Mouse (Mus musculus) CH12.LX (cell line): ENCODE results near the gene Pskh1. TPM values are rescaled to one million over a fixed set of nuclear protein-coding genes. Genes with fewer than 3 reads are reported as not detected.
A peak's percentile ranks its signal among the peaks of the same experiment; 100 is the strongest.

Experiments used
- DNase-seq: peaks from one replicate; pipeline ENCODE4 v3.0.0-alpha.2; 2013; ENCODE audit errors: extremely low read depth
- H3K27ac ChIP-seq: 2 replicates; pipeline ENCODE4 v1.5.1; 2012; ENCODE audit warnings: low read depth, mild to moderate bottlenecking, control low read depth, moderate library complexity; ENCODE audit not compliant: insufficient read depth
- H3K27me3 ChIP-seq: replicated peaks from 2 replicates; pipeline ENCODE3; 2012; ENCODE audit warnings: inconsistent platforms
- H3K36me3 ChIP-seq, 2 experiments: replicated peaks in 1 of 2; 2 replicates each; pipeline versions ENCODE3 to v1.6.1; 2012; ENCODE audit warnings: inconsistent platforms in 1 of 2, low read length in 1 of 2, mild to moderate bottlenecking in 1 of 2, mixed read lengths in 1 of 2, moderate library complexity in 1 of 2; ENCODE audit not compliant: control insufficient read depth in 1 of 2, insufficient read depth in 1 of 2
- H3K4me1 ChIP-seq, 2 experiments: 2 replicates each; pipeline ENCODE4 v1.6.1; 2012; ENCODE audit warnings: inconsistent platforms in 1 of 2, moderate library complexity in 1 of 2; ENCODE audit not compliant: insufficient read depth in 2 of 2, control insufficient read depth in 1 of 2
- H3K4me2 ChIP-seq: 2 replicates; pipeline ENCODE4 v1.6.1; 2012; ENCODE audit warnings: low read depth, mild to moderate bottlenecking, control low read depth; ENCODE audit not compliant: poor library complexity, insufficient read depth, severe bottlenecking
- H3K4me3 ChIP-seq, 3 experiments: fragments of 150-350 bp in 1 of 3; sonication (generic) in 1 of 3; replicated peaks in 1 of 3; 2 replicates each; pipeline versions ENCODE3 to v1.5.1; 2011 to 2012; ENCODE audit warnings: low read depth in 2 of 3, low read length in 2 of 3, mild to moderate bottlenecking in 2 of 3, moderate library complexity in 2 of 3, control low read depth in 1 of 3, improper control_type of control experiment in 1 of 3, inconsistent platforms in 1 of 3, mixed read lengths in 1 of 3; ENCODE audit not compliant: poor library complexity in 1 of 3
- H3K79me2 ChIP-seq: replicated peaks from 2 replicates; pipeline ENCODE4 v1.6.1; 2012; ENCODE audit warnings: mild to moderate bottlenecking, moderate library complexity; ENCODE audit not compliant: control insufficient read depth, poor library complexity, insufficient read depth, severe bottlenecking; ENCODE audit errors: extremely low read depth
- H3K9ac ChIP-seq: 2 replicates; pipeline ENCODE4 v1.6.1; 2012; ENCODE audit warnings: low read depth, mild to moderate bottlenecking, control low read depth, moderate library complexity; ENCODE audit not compliant: insufficient read depth
- H3K9me3 ChIP-seq: replicated peaks from 2 replicates; pipeline ENCODE3; 2012; ENCODE audit warnings: low read length, inconsistent platforms, mixed read lengths
- E2F4 ChIP-seq: IDR thresholded peaks from 2 replicates; pipeline ENCODE4 v1.6.1; 2011; ENCODE audit warnings: low read depth, low read length, improper control_type of control experiment; ENCODE audit not compliant: insufficient replicate concordance
- ELF1 ChIP-seq: IDR thresholded peaks from 2 replicates; pipeline ENCODE4 v1.6.1; 2014; ENCODE audit warnings: low read depth, mild to moderate bottlenecking, inconsistent platforms, low read length, improper control_type of control experiment
- EP300 ChIP-seq: IDR thresholded peaks from 2 replicates; pipeline ENCODE4 v1.6.1; 2011; ENCODE audit warnings: low read length, improper control_type of control experiment
- HCFC1 ChIP-seq: IDR thresholded peaks from 2 replicates; pipeline ENCODE4 v1.6.1; 2012; ENCODE audit warnings: low read depth, mild to moderate bottlenecking, inconsistent platforms, low read length, improper control_type of control experiment
- IRF4 ChIP-seq: IDR thresholded peaks from 2 replicates; pipeline ENCODE4 v1.6.1; 2014; ENCODE audit warnings: low read depth, mild to moderate bottlenecking, inconsistent platforms, low read length, improper control_type of control experiment
- KAT2A ChIP-seq: IDR thresholded peaks from 2 replicates; pipeline ENCODE4 v1.6.1; 2012; ENCODE audit warnings: low read length, improper control_type of control experiment, inconsistent platforms; ENCODE audit not compliant: insufficient replicate concordance
- MAFK ChIP-seq: IDR thresholded peaks from 2 replicates; pipeline ENCODE4 v1.6.1; 2011; ENCODE audit warnings: low read length, improper control_type of control experiment; ENCODE audit not compliant: insufficient replicate concordance
- MAX ChIP-seq: IDR thresholded peaks from 2 replicates; pipeline ENCODE4 v1.6.1; 2011; ENCODE audit warnings: low read length, improper control_type of control experiment
- MYC ChIP-seq: IDR thresholded peaks from 2 replicates; pipeline ENCODE4 v1.6.1; 2011; ENCODE audit warnings: low read depth, mild to moderate bottlenecking, improper control_type of control experiment, low read length
- NRF1 ChIP-seq: IDR thresholded peaks from 2 replicates; pipeline ENCODE4 v1.6.1; 2014; ENCODE audit warnings: low read depth, mild to moderate bottlenecking, inconsistent platforms, low read length, improper control_type of control experiment, moderate library complexity
- PAX5 ChIP-seq: IDR thresholded peaks from 2 replicates; pipeline ENCODE4 v1.6.1; 2012; ENCODE audit warnings: low read length, inconsistent platforms, mixed read lengths
- POLR2A ChIP-seq: IDR thresholded peaks from 2 replicates; pipeline ENCODE4 v1.6.1; 2011; ENCODE audit warnings: low read depth, mild to moderate bottlenecking, improper control_type of control experiment, low read length
- POLR2AphosphoS2 ChIP-seq: IDR thresholded peaks from 2 replicates; pipeline ENCODE4 v1.6.1; 2011; ENCODE audit warnings: low read depth, low read length, improper control_type of control experiment
- RAD21 ChIP-seq: IDR thresholded peaks from 2 replicates; pipeline ENCODE4 v1.6.1; 2011; ENCODE audit warnings: low read depth, mild to moderate bottlenecking, low read length, improper control_type of control experiment, moderate library complexity
- RCOR1 ChIP-seq: conservative IDR thresholded peaks from 2 replicates; pipeline ENCODE4 v1.6.1; 2012; ENCODE audit warnings: low read depth, mild to moderate bottlenecking, inconsistent platforms, low read length, improper control_type of control experiment
- SMC3 ChIP-seq: IDR thresholded peaks from 2 replicates; pipeline ENCODE4 v1.6.1; 2011; ENCODE audit warnings: low read depth, low read length, improper control_type of control experiment
- TBP ChIP-seq: conservative IDR thresholded peaks from 2 replicates; pipeline ENCODE4 v1.6.1; 2011; ENCODE audit warnings: low read depth, low read length, improper control_type of control experiment
- TCF12 ChIP-seq: IDR thresholded peaks from 2 replicates; pipeline ENCODE4 v1.6.1; 2014; ENCODE audit warnings: low read depth, mild to moderate bottlenecking, inconsistent platforms, low read length, improper control_type of control experiment
- UBTF ChIP-seq: IDR thresholded peaks from 2 replicates; pipeline ENCODE4 v1.6.1; 2012; ENCODE audit warnings: low read depth, mild to moderate bottlenecking, inconsistent platforms, low read length, improper control_type of control experiment, moderate library complexity
- USF2 ChIP-seq: conservative IDR thresholded peaks from 2 replicates; pipeline ENCODE4 v1.6.1; 2011; ENCODE audit warnings: low read depth, low read length, improper control_type of control experiment
- ZMIZ1 ChIP-seq: IDR thresholded peaks from 2 replicates; pipeline ENCODE4 v1.6.1; 2012; ENCODE audit warnings: low read depth, mild to moderate bottlenecking, inconsistent platforms, low read length, improper control_type of control experiment
- ZNF384 ChIP-seq: IDR thresholded peaks from 2 replicates; pipeline ENCODE4 v1.6.1; 2012; ENCODE audit warnings: low read depth, low read length, improper control_type of control experiment, inconsistent platforms
- dilution Hi-C: fragments of 300-500 bp; cut with MboI; formaldehyde crosslinking; loops from 2 replicates; pipeline ENCODE4 v1.14.3; 2020; ENCODE audit warnings: low sequenced_read_pairs; ENCODE audit not compliant: extremely low pct_unique_long_range_greater_than_20kb, extremely low pct_ligation_motif_present
- in situ Hi-C: fragments of 300-500 bp; cut with MboI; formaldehyde crosslinking; loops from 3 replicates; pipeline ENCODE4 v1.14.3; 2019; ENCODE audit warnings: low sequenced_read_pairs, low pct_ligation_motif_present, low pct_unique_long_range_greater_than_20kb, mixed read lengths
- polyA plus RNA-seq: library from polyadenylated mRNA; unstranded; fragments of >175 nt; gene quantifications from 2 replicates; pipeline ENCODE4 v1.2.1, GENCODE M21; 2012; ENCODE audit warnings: low read depth; ENCODE audit not compliant: insufficient read length
- total RNA-seq, 2 experiments: library from RNA; depleted of rRNA; stranded (reverse); fragments of 300-350 nt in 1 of 2; fragments of >200 nt in 1 of 2; gene quantifications; 2 replicates each; pipeline ENCODE4 v1.2.3; 2012 to 2014

Pskh1 gene
- total and polyA plus RNA-seq, 3 experiments = 11.0 to 12.9 (median 12.3) TPM

DNA sequence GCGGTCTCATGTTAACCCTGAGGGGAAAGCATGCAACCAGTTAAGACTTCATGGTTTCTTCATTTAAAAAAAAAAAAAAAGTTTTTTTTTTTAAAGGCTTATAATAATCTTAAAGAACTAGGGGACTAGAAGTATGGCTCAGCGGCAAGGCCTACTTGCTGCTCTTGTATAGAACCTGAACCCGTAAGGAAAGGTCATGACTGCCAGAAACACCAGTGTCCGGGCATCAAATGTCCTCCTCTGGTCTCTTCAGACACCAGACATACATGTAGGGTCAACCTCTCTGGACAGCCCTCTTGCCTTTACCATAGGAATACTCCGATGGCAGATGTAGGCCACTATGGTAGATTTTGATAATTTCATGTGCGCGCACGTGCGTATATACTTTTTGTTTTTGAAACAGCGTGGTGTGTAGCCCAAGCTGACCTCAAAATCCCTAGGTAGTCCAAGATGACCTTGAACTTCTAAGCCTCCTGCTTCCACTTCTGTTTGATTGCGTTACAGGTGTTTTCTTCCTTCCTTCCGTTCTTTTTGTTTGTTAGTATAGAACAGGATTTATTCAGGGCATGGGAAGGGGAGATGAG lies 48.0 kb upstream of the Pskh1 start:
- peaks cover 20% of the 10 kb centered on the region for H3K79me2 ChIP-seq
- peak overlapping the region in 2 of 3 experiments; percentile 70 to 81 for H3K4me3 ChIP-seq
- peaks cover 3 to 30% of the 10 kb centered on the region in 2 experiments; a peak in 2 of 4 replicates for H3K4me1 ChIP-seq
- H3K9me3 ChIP-seq = no peaks in the 10 kb centered on the region
- no peaks in the 10 kb centered on the region for H3K27me3 ChIP-seq
- no peak for DNase-seq
- dilution Hi-C loops = no loop called here
- no peak overlapping the region for H3K9ac ChIP-seq
- H3K4me2 ChIP-seq = 0 out of 2 replicates have a peak overlapping the region, but pooled peaks have one; percentile 52
- in situ Hi-C loops = no loop called here
- H3K27ac ChIP-seq = no peak overlapping the region
- TF ChIP-seq RAD21 (no peak), PAX5 (no peak), USF2 (no peak), ZMIZ1 (no peak), NRF1 (no peak), MAX (no peak), MAFK (no peak), TBP (no peak), POLR2AphosphoS2 (no peak), KAT2A (no peak), IRF4 (no peak), SMC3 (no peak), RCOR1 (no peak), ELF1 (no peak), E2F4 (no peak), POLR2A (no peak), ZNF384 (no peak), HCFC1 (no peak), EP300 (no peak)
- H3K36me3 ChIP-seq = peaks cover 15 to 25% of the 10 kb centered on the region in 2 experiments

DNA sequence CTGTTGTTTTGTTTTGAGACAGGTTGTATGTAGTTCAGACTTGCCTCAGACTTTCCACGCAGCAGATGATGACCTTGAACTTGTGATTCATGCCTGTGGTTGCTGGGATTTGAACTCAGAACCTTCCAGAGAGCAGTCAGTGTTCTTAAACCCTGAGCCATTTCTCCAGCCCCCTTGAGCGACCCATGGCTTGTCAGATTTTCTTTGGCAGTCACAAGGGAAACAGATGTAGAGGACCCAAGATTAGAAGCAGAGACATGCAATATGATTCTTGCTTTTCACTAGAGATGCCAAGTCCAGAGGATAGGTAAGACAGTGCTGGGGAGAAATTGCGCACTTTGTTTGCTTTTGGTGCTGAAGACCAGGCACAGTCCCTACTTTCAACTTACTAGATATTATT lies 47.1 kb upstream of the Pskh1 start, which contains the start of gene Cenpt:
Gene Cenpt (minus strand): TSS at position 101 of the 400 bp plus-strand sequence.
- TF ChIP-seq IRF4 (no peak), MYC (no peak), TCF12 (no peak), USF2 (no peak), UBTF (no peak)
- Histone ChIP-seq H3K4me1 (peaks cover 7 to 39% of the 10 kb centered on the region in 2 experiments; a peak in 3 of 4 replicates), H3K4me3 (peak within 1 kb of the TSS in 1 of 3 experiments; percentile 81), H3K4me2 (0 out of 2 replicates have a peak within 1 kb of the TSS, but pooled peaks have one; percentile 52), H3K79me2 (peaks cover 28% of the 10 kb centered on the region), H3K27ac (no peak within 1 kb of the TSS), H3K36me3 (peaks cover 13 to 22% of the 10 kb centered on the region in 2 experiments), H3K9ac (no peak within 1 kb of the TSS), H3K27me3 (no peaks in the 10 kb centered on the region), H3K9me3 (no peaks in the 10 kb centered on the region)
- DNase-seq = no peak
- in situ Hi-C loops (no loop called here), dilution Hi-C loops (no loop called here)
